Mouse (Mus musculus): ENCODE results near the gene Sema3a.

Gene Sema3a

DNA sequence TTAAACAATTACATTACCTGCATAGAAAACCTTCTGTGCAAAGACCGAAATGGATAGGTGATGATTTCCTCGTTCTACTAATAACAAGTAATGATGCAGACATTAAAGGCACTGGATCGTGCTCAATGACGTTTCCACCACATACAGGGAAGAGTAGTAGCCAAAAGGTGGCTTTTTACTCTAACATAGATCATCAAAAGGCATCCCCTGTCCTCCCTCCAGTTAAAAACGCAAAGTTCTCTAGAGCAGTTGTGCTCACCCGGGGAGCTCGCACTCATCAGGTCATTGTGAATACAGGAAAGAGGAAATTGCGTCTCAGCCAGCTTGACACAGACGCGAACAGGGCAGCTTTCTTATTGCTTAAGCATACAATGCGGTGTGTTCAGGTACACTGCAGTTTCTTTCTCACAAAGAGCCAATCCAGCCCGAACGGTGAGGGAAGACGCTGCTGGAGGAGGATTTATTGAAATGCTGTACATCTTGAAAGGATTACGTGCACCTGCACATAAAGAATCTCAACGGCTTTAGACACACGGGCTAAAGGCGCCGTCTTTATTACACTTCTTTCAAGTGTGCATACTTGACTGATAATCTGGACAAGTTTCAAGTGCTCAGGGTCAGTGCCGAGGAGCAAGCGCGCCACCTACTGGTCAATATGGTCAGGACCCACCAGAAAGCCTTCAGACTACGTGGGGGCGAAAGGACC, 503.5 kb downstream of the Sema3a start:
- ChIA-PET CTCF (interaction anchor here in 3 of 4 experiments (0.6 to 0.7 kb wide), 4 partner anchors 21 to 1293 kb away, joined by 3 to 6 read pairs (median 3); no protein-coding TSS in a partner anchor), POLR2A (interaction anchor here in 1 of 4 experiments (0.5 kb wide), 1 partner anchor 1063 kb away, joined by 3 read pairs; no protein-coding TSS in a partner anchor)

DNA sequence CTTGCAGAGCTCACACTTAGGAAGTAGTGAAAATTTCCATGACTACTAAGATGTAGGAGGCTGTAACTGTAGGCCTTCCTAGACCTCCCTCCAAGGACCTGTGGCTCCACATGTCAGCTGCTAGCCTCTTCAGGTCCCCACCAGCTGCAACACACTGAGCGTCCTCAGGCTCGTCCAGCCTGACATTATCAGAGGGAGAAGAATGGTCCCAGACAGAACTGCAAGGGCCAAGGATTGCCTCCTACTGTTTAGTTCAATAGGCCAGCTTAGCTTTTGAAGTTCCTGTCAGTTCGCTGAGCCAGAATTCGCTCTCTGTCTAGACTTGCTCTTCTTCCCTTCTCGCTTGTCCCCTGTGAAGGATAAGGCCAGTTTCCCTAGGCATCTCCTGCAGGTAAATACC, 504.7 kb downstream of the Sema3a start:
- POLR2A ChIA-PET: no interaction called here

DNA sequence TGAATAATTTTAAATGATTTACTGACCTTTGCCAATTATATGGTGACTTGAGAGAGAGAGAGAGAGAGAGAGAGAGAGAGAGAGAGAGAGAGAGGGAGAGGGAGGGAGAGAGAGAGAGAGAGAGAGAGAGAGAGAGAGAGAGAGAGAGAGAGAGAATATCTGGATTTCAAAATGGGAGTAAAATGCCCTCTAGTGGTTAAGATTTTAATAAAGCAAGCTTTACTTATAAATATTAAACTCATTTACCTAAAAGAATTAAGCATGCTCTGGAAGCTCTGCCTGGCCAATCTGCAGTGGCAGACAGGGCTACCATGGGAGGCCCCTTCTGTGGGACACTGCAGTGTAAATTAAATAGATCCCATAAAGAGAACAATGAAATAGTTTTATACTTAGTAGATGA, 505.5 kb downstream of the Sema3a start:
- ChIA-PET POLR2A (no interaction called here), CTCF (interaction anchor here (0.5 to 1.0 kb wide), 21 partner anchors 9 to 1184 kb away, joined by 3 to 12 read pairs (median 4); no protein-coding TSS in a partner anchor)

More for the DNA sequence above, 504.7 kb downstream of the Sema3a start:
- CTCF ChIA-PET: interaction anchor here in 1 of 4 experiments (1.0 kb wide), 1 partner anchor 1068 kb away, joined by 3 read pairs; no protein-coding TSS in a partner anchor

DNA sequence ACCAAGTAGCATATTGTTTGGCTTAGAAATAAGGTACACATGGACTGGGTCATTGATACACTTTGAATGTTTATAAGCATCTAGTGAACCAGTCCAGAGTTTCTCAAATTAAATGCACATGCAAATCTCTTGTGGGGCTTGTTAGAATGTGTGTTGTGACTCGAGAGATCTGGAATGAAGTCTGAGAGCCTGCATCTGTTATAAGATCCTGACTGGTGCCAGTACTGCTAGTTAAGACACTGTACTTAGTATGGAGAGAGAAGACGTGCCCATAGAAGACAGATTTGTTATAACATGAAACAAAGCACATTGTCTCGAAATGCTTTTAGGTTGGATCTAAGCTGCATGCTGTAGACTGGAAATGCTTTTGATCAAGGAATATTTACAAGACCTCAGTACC, 511.0 kb downstream of the Sema3a start:
- ChIA-PET POLR2A (no interaction called here), CTCF (no interaction called here)

Data from embryonic stem cell, embryonic (primary cell).